Mouse (Mus musculus) ES-E14 (cell line): Measurements from ENCODE around the gene Diaph3.

Source experiments
- CHD2 ChIP-seq: IDR thresholded peaks from 2 replicates; pipeline ENCODE4 v1.6.1; 2014; ENCODE audit warnings: mild to moderate bottlenecking, low read depth, low read length, inconsistent platforms
- HCFC1 ChIP-seq: IDR thresholded peaks from 2 replicates; pipeline ENCODE4 v1.6.1; 2012; ENCODE audit warnings: low read length, inconsistent platforms, borderline replicate concordance; ENCODE audit not compliant: insufficient read depth
- MAFK ChIP-seq: IDR thresholded peaks from 2 replicates; pipeline ENCODE4 v1.6.1; 2014; ENCODE audit warnings: mild to moderate bottlenecking, low read depth, low read length, inconsistent platforms; ENCODE audit not compliant: insufficient read depth
- ZC3H11A ChIP-seq: IDR thresholded peaks from 2 replicates; pipeline ENCODE4 v1.6.1; 2012; ENCODE audit warnings: low read depth, mild to moderate bottlenecking, inconsistent platforms, low read length, borderline replicate concordance
- ZNF384 ChIP-seq: IDR thresholded peaks from 2 replicates; pipeline ENCODE4 v1.6.1; 2012; ENCODE audit warnings: low read depth, low read length, inconsistent platforms

DNA sequence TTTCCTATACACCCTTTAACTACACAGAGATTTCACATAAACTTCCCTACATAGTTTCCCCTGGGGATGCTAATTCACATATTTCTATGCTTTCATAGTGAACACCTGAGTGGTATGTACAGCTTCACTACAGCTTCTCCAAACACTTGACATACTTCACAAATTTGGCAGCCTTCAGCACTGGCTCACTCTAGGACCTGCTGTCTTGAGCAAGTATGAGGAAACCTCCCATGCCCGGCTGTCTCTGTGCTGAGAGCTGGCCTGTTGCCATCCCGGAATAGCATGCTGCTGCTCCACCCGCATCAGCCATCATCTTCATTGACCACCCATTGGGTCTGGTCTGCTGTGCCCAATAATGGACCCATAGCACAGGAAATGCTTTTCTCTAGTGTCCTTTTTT is 121.3 kb downstream of the Diaph3 start:
- TF ChIP-seq ZC3H11A (no peak), MAFK (no peak), CHD2 (no peak), HCFC1 (no peak), ZNF384 (no peak)
